Mouse (Mus musculus): ENCODE data around the gene Wnk4.

Wnk4 gene

DNA sequence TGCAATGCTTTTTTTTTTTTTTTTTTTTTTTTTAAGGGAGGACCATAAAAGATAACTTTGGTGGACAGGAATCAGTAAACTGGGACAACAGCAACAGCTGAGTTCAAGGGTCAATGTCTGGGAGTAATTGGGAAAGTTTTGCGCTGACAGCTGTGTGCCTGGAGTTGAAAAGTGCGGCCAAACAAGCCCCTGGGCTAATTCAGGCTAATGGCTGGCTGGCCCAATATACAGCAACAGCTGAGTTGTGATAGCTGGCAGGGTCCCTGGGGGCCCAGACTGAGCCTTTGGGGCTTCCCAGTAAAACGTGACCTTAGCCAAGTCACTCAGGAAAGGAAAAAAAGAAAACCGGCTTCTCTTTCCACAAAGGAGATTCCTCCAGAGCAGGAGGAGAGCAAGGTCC, 15.3 kb upstream of the Wnk4 start:
- no peak for DNase-seq (ENCODE audit: low spot score in 2 of 2)

DNA sequence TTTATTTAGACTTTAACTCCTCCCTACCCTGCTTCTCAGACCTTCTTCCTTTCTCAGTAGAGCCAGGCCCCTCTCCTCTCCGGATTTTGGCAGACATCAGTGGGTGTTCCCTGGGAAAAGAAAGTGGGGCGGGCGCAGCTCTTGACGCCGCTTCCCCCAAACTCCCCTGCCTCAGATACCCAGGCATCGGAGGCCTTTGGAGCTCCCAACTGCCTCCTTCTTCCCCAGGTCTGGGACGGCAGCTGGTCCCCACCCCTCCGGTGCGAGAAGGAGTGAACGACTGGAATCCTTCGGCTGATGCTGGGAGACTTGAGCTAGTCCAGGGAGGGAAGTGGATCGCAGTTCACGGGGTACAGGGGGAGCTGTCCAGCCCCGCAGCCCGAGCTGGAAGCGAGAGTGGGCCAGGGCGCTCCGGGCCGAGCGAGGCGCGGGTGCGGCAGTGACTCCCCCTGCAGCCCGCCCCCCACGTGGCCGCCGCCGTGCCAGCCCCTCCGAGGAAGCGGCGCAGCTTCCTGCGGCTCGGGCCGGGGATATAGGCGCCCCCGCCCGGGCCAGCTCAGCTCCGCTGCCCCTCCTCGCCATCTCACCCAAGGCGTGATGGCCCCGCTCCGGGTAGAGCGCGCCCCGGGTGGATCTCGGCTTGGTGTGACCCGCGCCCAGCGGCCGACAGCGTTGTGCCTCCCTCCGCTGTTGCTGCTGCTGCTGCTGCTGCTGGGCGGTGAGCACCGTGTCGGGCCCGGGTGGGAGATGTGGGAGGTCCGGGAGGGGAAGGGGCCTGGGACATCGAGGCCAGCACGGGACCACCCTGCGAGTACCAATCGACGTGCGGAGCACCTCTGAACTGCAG, 14.3 kb upstream of the Wnk4 start, which contains the start of gene Ramp2:
Ramp2 (plus strand) TSS at position 174 of the 847 bp plus-strand sequence.
- no peak for DNase-seq (ENCODE audit: low spot score in 2 of 2)

DNA sequence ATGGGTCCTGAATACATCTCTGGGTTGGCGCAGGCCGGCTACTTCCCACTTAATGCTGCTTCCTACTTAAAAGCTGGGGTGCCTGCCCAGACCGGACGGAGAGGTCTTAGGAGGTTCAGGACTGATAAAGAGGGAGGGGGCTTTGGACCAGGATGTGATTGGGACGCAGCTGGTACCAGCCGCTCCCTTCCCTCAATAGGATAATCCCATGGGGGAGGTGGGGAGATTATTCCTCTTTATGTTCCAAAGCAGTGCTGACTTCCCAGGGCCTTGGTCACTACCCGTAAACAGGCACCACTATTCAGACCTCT, 13.7 kb upstream of the Wnk4 start:
- DNase-seq (ENCODE audit: low spot score in 2 of 2), result no peak

DNA sequence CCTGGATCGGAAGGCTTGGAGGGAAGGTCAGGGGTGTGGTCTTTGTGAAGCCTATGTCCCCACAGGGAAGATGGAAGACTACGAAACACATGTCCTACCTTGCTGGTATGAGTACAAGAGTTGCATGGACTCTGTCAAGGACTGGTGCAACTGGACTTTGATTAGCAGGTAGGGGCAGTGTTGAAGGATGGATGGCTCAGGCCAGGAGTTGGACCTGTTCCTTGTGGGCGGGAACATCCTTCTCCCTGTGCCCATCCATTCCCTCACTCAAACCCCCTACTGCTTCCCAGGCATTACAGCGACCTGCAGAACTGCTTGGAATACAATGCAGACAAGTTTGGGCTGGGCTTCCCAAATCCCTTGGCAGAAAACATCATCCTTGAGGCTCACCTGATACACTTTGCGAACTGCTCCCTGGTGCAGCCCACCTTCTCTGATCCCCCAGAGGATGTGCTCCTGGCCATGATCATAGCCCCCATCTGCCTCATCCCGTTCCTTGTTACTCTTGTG, 12.8 kb upstream of the Wnk4 start:
- DNase-seq (ENCODE audit: low spot score in 2 of 2), result no peak

DNA sequence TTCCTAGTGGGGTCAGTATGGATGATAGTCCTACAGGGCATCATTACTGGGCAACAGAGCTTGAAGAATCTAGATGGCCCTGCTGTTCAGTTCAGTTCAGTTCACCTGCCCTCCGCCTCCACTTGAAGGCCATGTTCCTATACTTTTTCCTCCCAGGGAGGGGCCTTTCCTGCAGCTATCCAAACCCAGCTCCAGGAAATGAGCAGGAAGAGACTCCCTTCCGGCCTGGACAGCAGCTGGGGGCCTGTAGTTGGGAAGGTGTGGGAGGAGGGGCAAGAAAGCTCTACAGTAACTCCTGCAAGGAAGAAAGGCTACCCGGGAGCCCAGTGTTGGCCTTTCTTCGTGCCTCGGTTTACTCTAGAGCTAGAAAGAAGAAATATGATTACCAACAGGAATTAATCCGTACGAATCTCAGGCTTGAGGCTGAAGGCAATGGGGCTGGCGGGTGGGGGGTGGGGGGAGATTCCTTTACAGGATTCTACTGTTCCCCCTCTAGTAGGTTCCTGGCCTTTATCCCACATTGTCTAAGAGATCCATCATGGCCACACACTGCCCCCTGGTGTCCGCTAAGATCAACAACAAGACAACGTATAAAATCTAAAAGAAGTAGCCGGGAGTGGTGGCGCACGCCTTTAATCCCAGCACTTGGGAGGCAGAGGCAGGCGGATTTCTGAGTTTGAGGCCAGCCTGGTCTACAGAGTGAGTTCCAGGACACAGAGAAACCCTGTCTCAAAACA, 11.9 kb upstream of the Wnk4 start:
- no peak for DNase-seq (ENCODE audit: low spot score in 2 of 2)

DNA sequence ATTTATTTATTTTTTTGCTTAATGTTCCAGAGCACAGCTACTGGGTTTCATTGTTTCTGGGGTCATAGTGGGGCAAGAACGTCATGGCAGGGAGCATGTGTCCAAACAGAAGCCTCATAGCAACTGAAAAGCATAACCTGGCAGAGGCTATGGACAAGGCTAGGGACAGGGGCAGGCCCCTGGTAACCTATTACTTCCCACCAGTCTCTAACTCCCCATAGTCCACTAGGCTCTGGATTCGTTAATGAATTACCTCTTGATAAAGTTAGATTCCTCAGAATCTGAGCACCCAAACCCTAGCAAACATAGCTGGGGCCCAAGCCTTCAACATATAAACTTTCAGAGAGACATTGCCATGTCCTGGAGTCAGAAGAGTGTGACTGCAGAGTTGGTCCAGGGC, 9.3 kb upstream of the Wnk4 start:
- DNase-seq (ENCODE audit: low spot score in 2 of 2), result no peak

DNA sequence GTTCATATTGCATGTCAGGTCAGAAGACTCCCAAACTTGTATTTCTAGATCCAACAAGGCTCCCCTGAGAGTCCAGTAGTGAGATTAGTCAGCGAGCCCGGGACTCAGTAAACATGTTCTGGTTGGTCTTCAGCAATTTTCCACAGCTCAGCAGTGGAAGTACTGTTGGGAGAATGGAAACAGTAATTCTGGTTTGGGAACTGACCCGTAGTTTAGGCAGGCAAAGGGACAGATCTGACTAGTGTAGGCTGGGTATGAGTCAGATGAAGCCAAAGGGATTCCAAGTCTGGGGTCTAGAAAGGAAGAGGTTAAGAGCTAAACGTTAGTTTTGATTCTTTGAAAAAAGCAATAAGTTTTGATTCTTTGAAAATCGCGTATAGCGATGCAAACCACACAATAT, 7.4 kb upstream of the Wnk4 start:
- DNase-seq (ENCODE audit: low spot score in 2 of 2), result no peak

DNA sequence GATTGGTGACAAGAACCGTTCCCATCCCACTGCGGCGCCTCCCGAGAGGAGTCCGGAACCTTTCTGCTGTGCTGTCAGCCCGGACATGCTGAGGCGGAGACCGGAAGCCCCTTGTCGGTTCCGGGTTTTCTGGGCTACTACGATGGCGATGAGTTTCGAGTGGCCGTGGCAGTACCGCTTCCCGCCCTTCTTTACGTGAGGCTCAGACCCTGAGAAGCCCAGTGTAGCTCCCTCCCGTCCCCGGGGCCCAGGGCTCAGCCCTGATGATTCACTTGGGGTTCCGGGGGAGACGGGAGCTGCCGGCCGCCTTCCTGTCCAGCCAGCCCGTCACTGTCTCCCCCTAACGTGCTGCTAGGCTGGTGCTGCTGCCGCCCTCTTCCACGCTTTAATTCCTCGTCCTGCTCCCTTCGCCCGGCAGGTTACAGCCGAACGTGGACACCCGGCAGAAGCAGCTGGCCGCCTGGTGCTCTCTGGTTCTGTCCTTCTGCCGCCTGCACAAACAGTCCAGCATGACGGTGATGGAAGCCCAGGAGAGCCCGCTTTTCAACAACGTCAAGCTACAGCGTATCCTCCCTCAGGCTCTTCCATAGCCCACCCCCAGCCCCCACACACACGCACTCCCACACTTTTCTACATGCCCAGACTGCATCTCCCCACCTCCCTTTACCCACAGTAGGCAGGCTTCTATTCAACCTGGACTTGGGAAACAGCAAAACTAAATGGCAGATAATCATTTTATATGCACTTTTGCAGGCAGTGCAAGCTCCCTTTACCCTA, 6.6 kb upstream of the Wnk4 start, which contains the start of gene Vps25:
Vps25 (plus strand) TSS at position 95 of the 777 bp plus-strand sequence.
- DNase-seq (ENCODE audit: low spot score in 2 of 2), result peak; percentile 69 to 73

DNA sequence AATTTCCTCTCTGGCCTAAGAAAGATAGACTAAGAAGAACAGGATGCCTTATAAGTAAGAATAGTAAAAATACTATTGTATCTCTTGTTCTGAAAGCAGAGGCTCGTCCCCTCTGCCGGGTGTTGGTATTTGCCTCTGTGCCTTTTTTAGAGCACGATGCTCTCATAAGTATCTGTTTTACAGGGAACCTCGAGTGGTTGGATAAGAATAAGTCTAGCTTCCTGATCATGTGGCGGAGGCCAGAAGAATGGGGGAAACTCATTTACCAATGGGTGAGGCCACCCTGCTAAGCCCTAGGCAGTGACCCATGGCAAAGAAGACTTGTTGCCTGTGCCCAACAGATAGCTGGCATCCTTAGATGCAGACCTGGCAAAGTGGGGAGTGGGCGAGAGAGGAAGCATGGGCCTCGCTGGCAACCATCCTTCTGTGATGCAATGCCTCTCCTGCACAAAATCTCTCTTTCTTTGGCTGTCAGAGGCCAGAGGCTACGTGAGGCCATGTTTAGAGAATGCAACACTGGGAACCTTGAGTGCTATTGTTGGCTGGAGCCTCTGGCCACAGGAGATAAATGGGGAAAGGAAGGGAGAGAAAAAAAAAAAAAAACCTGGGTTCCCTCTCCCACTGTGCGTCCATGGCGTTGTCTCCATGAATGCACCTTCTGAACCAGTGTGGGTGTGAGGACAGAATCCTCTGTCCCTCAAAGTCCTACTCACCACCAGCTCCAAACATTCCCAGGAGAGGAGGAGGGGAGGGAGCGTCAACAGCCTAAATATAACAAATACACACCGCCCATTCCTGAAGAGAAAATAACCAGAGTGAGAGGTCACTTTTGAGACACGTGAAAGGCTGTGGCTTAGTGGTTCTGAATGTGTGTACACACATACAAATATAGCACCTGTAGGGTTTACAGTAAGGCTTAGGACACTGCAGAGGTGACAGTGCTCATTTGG, 4.3 kb upstream of the Wnk4 start:
- DNase-seq (ENCODE audit: low spot score in 2 of 2), result no peak

DNA sequence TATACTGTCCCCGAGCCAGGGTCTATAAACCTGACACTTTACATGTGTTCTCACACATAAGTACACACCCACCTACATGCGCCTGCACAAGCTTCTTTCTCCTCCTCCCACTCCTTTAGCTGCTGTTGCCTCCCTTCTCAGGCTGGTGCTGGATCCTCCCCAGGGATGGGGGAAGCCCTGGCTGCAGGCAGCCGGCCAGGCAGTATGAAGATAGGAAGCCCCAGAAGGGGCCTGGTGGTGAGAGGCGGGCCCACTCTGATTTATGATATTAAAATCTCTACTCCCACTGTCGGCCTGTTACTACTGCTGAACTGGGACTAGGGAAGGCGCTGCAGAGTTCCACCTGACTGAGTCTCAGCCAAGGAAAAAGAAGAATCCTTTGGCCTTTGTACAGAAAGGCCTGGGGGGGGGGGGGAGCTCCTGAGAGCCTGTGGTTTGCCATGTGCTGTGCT, 1.1 kb upstream of the Wnk4 start:
- peak in 1 of 2 experiments; percentile 57 for DNase-seq (ENCODE audit: low spot score in 2 of 2)

DNA sequence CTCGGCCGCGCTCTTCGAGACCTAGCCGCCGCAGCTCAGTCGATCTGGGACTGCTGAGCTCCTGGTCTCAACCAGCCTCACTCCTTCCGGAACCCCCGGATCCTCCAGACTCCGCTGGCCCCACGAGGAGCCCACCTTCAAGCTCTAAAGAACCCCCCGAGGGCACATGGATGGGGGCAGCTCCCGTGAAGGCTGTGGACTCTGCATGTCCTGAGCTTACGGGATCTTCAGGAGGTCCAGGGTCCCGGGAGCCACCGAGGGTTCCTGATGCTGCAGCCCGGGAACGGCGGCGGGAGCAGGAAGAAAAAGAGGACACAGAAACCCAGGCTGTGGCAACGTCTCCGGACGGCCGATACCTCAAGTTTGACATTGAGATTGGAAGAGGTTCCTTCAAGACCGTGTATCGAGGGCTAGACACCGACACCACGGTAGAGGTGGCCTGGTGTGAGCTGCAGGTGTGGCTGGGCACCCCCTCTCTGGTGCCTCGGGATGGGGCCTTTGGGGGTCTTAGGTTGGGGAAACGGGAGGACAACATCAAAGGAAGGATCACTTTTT, 536 bp downstream of the Wnk4 start:
- DNase-seq (ENCODE audit: low spot score in 2 of 2), result no peak

DNA sequence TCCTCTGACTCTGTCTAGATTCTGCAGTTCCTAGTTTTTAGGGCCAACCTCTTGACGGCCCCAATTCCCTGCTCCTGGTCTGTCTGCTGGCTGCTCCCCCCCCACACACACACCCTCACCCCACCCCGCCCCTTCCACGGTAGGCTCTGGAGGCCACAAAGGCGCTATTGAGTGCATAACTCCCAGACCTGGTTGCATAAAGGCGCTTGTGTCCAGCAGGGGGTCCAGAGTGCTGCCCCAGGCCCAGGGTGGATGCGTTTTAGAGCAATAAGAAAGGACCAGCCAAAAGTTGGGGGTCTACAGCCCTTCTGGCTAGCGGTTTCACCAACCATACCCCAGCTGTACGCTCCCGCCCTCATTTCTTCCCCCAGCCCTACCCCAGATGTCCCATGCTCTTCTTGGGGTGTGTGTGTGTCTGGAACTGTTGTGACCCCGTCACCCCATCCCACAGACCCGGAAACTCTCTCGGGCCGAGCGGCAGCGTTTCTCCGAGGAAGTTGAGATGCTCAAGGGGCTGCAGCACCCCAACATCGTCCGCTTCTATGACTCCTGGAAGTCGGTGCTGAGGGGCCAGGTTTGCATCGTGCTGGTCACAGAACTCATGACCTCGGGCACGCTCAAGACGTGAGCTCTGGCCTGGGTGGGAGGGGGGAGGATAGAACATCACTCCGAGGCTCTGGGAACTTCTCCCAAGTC, 2.1 kb downstream of the Wnk4 start:
- DNase-seq (ENCODE audit: low spot score in 2 of 2), result no peak

DNA sequence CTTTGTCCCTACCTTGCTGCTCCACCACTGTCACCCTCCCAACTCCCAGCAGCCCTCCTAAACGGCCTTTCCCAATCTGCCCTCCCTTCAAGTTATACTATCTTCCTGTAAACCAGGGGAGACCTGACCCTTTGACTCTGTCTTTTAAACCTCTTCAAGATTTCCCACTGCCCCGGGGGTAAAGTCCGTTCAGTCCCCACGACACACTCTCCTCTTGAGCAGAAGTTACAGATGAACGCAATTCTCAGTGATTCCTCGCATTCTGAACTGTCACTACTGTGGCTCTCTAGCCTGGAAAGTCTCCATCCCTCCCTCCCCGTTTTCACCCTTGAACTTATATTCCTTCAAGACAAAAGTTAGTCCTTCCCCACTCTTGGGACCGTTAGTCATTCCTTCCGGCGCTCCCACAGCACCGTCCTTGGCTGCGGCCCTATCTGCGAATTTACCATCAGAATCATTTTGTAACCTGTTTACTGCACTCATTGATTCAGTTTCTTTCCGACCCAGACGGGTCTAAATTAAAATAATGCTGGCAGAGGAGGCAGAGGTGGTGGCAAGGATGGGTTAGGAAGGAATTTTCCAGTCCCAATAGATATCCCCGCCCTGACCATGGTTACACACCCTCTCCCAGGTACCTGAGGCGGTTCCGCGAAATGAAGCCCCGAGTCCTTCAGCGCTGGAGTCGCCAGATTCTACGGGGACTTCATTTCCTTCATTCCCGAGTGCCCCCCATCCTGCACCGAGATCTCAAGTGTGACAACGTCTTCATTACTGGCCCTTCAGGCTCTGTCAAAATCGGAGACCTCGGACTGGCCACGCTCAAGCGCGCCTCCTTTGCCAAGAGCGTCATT, 3.0 kb downstream of the Wnk4 start:
- DNase-seq (ENCODE audit: low spot score in 2 of 2), result no peak

DNA sequence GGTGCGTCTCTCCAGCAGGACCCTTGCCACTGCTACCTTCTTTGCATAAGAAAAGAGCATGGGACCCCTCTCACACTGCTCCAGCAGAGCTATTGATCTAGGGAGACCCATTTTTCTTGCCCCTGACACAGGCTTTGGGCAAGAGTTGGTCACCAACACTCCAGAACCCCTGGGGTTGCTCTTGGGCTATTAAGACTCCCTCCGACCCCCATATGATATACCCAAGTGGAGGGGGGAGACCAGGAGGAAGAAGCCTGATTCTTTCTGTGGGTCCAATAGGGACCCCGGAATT, 3.6 kb downstream of the Wnk4 start:
- no peak for DNase-seq (ENCODE audit: low spot score in 2 of 2)

DNA sequence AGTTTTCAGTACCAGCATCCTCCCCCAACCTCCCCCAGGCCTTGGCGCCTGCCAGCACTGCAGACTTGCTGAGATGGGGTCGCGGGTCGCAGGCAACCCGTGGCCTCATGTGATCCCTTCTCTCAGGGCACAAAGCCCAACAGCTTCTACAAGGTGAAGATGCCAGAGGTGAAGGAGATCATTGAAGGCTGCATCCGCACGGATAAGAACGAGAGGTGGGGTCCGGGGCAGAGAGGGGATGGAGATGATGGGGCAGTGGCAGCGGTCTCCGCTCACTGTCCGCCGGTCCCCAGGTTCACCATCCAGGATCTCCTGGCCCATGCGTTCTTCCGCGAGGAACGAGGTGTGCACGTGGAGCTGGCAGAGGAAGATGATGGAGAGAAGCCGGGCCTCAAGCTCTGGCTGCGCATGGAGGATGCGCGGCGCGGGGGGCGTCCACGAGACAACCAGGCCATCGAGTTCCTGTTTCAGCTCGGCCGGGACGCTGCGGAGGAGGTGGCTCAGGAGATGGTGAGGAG, 4.6 kb downstream of the Wnk4 start:
- DNase-seq (ENCODE audit: low spot score in 2 of 2), result no peak

DNA sequence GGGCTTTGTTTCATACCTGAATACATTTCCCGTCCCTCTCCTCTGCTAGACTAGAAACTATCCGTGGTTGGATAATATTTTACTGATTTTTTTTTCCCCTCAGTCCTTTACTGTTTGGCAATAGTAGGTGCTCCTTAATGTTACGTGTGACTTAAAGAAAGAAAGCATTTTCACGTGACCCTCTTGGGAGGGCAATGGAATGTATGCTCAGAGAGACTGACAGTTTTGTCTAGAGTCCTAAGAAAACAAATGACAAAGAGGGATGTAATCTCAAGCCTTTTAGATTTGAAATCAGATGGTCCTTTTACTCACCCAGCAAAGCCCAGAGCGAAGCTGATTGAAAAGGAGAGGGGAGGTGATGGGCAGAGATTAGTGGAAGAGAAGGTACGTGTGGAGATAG, 5.5 kb downstream of the Wnk4 start:
- DNase-seq (ENCODE audit: low spot score in 2 of 2), result no peak

DNA sequence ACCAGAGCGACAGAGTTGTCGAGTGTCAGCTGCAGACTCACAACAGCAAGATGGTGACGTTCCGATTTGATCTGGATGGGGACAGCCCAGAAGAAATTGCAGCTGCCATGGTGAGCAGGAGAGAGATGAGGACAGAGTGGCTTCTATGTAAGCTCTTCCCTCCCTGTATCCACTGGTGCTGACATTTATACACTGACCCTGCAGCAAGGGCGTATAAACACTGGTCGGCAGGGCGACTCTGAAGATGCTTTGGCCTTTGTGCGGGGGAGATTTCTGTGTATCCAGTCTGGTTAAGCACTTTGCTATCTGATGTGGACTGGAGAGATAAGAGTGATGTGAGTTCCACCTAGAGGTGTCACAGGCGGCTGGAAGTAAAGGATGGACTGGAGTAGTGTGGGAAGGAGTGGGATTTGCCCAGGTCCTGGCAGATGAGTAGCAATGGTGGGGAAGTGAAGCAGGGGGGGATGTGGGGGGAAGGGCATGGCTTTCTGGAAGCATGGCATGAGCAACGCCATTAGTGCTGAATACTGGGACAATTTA, 9.3 kb downstream of the Wnk4 start:
- DNase-seq (ENCODE audit: low spot score in 2 of 2), result no peak

DNA sequence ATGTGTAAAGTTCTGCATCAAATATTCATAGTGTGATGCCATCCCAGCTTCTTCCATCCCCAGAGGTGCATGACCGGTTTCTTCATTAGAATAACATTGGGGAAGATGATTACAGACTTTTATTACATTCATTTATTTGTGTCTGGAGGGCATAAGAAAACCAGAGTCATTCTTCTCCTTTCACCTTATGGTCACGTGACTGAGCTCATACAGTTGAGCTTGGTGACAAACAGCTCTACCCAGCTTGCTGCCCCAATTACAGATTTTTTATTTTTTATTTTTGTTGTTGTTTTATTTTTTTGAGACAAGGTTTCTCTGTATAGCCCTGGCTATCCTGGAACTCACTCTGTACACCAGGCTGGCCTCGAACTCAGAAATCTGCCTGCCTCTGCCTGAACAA, 12.1 kb downstream of the Wnk4 start:
- no peak for DNase-seq (ENCODE audit: low spot score in 2 of 2)

DNA sequence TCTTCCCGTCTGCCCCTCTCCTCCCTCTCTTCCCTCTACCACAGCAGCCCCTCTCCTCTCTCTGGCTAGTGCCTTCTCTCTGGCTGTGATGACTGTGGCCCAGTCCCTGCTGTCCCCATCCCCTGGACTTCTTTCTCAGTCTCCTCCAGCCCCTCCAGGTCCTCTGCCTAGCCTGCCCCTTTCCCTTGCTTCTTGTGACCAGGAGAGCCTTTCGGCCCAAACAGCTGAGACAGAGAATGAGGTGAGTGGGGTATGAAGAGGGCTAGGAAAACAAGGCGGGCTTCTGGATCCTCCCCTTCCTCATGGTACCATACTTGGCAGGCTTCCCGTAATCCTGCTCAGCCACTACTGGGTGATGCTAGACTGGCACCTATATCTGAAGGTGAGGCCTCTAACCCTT, 14.9 kb downstream of the Wnk4 start:
- no peak for DNase-seq (ENCODE audit: low spot score in 2 of 2)
